11 mouse cellular contexts compared by ENCODE assay signal in genomic region chr13:94135180-94135579, GRCm38 (mm10).
DNase-seq lines count a peak whose midpoint lies in the region; ATAC-seq lines count a peak whose summit lies in the region.
"Had no signal": no experiment of that assay in that cellular context is flagged by ENCODE, and none has a peak within 500 bp of the region (broad histone marks: within the 10 kb centered on the region; RNA-seq: fewer than 3 reads in every experiment).

No protein-coding gene starts in this region.

- H3K4me3 ChIP-seq in kidney, embryonic 16.5 days (ENCODE audit: low read length): no peak overlapping the region
- H3K4me3 ChIP-seq in embryonic facial prominence, embryonic 14.5 days (ENCODE audit: low read depth, low read length): no peak overlapping the region
- no peak overlapping the region for H3K4me3 ChIP-seq in heart, embryonic 13.5 days
- no peak overlapping the region for H3K4me3 ChIP-seq in limb, embryonic 11.5 days (ENCODE audit: low read depth, low read length)

- peaks cover 92% of the 10 kb centered on the region for H3K4me1 ChIP-seq in kidney, embryonic 16.5 days (ENCODE audit: insufficient read depth, low read length)
- H3K4me1 ChIP-seq in embryonic facial prominence, embryonic 14.5 days (ENCODE audit: control insufficient read depth, insufficient read depth, low read length): peaks cover 50% of the 10 kb centered on the region
- H3K4me1 ChIP-seq in heart, embryonic 13.5 days: peaks cover 62% of the 10 kb centered on the region
- peaks cover 36% of the 10 kb centered on the region for H3K4me1 ChIP-seq in limb, embryonic 11.5 days (ENCODE audit: control insufficient read depth, insufficient read depth, low read length)

- DNase-seq in kidney, postnatal 36 days: no peak
- peak; percentile 82 for DNase-seq in embryonic facial prominence, embryonic 14.5 days (ENCODE audit: low spot score)
- DNase-seq in limb, embryonic 11.5 days (ENCODE audit: low spot score): no peak
- no peak for DNase-seq in left cerebral cortex, postnatal 25 days (ENCODE audit: low spot score in 2 of 2)
- no peak for DNase-seq in right cerebral cortex, postnatal 4 days
- DNase-seq: embryo, embryonic 11 days; layer of hippocampus, adult 9-11 months had no signal

- H3K9me3 ChIP-seq in kidney, embryonic 16.5 days (ENCODE audit: low read length): no peaks in the 10 kb centered on the region
- H3K9me3 ChIP-seq in embryonic facial prominence, embryonic 14.5 days (ENCODE audit: control insufficient read depth, low read length): no peaks in the 10 kb centered on the region
- H3K9me3 ChIP-seq in heart, embryonic 13.5 days: no peaks in the 10 kb centered on the region
- no peaks in the 10 kb centered on the region for H3K9me3 ChIP-seq in limb, embryonic 11.5 days (ENCODE audit: control insufficient read depth, low read length)

- ATAC-seq in kidney, embryonic 16.5 days (ENCODE audit: low FRiP score, low TSS enrichment): peak; percentile 69
- peak; percentile 70; the same call in 1 of the 2 replicates for ATAC-seq in embryonic facial prominence, embryonic 14.5 days (ENCODE audit: low read depth)
- no peak for ATAC-seq in heart, embryonic 13.5 days (ENCODE audit: extremely low read depth, insufficient number of reproducible peaks, low FRiP score, low TSS enrichment)
- ATAC-seq in limb, embryonic 11.5 days (ENCODE audit: insufficient number of reproducible peaks, low FRiP score, low TSS enrichment, low read depth): no peak
- no peak for ATAC-seq in megakaryocyte, adult 5-6 weeks (ENCODE audit: poor library complexity, severe bottlenecking)

- no peaks in the 10 kb centered on the region for H3K27me3 ChIP-seq in kidney, embryonic 16.5 days (ENCODE audit: insufficient read depth, low read length)
- H3K27me3 ChIP-seq in embryonic facial prominence, embryonic 14.5 days (replicated peaks; ENCODE audit: control insufficient read depth, insufficient read depth, low read length): no peaks in the 10 kb centered on the region
- H3K27me3 ChIP-seq in heart, embryonic 13.5 days (replicated peaks): no peaks in the 10 kb centered on the region
- no peaks in the 10 kb centered on the region for H3K27me3 ChIP-seq in limb, embryonic 11.5 days (ENCODE audit: control insufficient read depth, insufficient read depth, low read length)

- H3K27ac ChIP-seq in kidney, embryonic 16.5 days (ENCODE audit: low read length): peak overlapping the region; percentile 93
- H3K27ac ChIP-seq in embryonic facial prominence, embryonic 14.5 days (replicated peaks; ENCODE audit: low read depth, low read length): peak overlapping the region; percentile 60
- H3K27ac ChIP-seq in heart, embryonic 13.5 days (replicated peaks): peak overlapping the region; percentile 48; the same call in 1 of the 2 replicates
- 0 out of 2 replicates have a peak overlapping the region, but pooled peaks have one; percentile 30 for H3K27ac ChIP-seq in limb, embryonic 11.5 days (replicated peaks; ENCODE audit: low read depth, low read length)

- 0 out of 2 replicates have a peak overlapping the region, but pooled peaks have one; percentile 31 for H3K9ac ChIP-seq in kidney, embryonic 16.5 days (replicated peaks; ENCODE audit: low read length)
- H3K9ac ChIP-seq in embryonic facial prominence, embryonic 14.5 days (ENCODE audit: low read depth, low read length): no peak overlapping the region
- no peak overlapping the region for H3K9ac ChIP-seq in heart, embryonic 13.5 days
- H3K9ac ChIP-seq in limb, embryonic 11.5 days (ENCODE audit: low read length): no peak overlapping the region; the same call in 1 of the 2 replicates

- intact Hi-C loops in left cerebral cortex, postnatal 25 days (cut with DNase I): loop anchor here (5.0 kb wide), 1 partner anchor 68 kb away; no protein-coding TSS in a partner anchor

- no peaks in the 10 kb centered on the region for H3K36me3 ChIP-seq in kidney, embryonic 16.5 days (ENCODE audit: insufficient read depth, low read length)
- no peaks in the 10 kb centered on the region for H3K36me3 ChIP-seq in embryonic facial prominence, embryonic 14.5 days (ENCODE audit: control insufficient read depth, insufficient read depth, low read length)
- H3K36me3 ChIP-seq in heart, embryonic 13.5 days: no peaks in the 10 kb centered on the region; the same call in 1 of the 2 replicates
- H3K36me3 ChIP-seq in limb, embryonic 11.5 days (ENCODE audit: control insufficient read depth, insufficient read depth, low read length): no peaks in the 10 kb centered on the region

- H3K4me2 ChIP-seq in kidney, embryonic 16.5 days (replicated peaks; ENCODE audit: low read depth, low read length): no peak overlapping the region; the same call in 1 of the 2 replicates
- H3K4me2 ChIP-seq in embryonic facial prominence, embryonic 14.5 days (ENCODE audit: low read depth, low read length): no peak overlapping the region
- H3K4me2 ChIP-seq in heart, embryonic 13.5 days: no peak overlapping the region
- no peak overlapping the region for H3K4me2 ChIP-seq in limb, embryonic 11.5 days (ENCODE audit: low read depth, severe bottlenecking)
- H3K4me2 ChIP-seq: midbrain, embryonic 11.5 days had no signal

- WGBS in kidney, embryonic 16.5 days: 27% methylated on average over 7 of the region's 7 CpGs
- WGBS in embryonic facial prominence, embryonic 14.5 days: 46% methylated on average over 7 of the region's 7 CpGs
- 58% methylated on average over 7 of the region's 7 CpGs for WGBS in heart, embryonic 13.5 days
- WGBS in limb, embryonic 11.5 days: 45% methylated on average over 7 of the region's 7 CpGs

Comparison
In these comparisons a context has a peak if more than half of its experiments do, and no peak if none do; other contexts are left out.
1. ATAC-seq: peak in kidney, embryonic 16.5 days (single experiment) and embryonic facial prominence, embryonic 14.5 days (single experiment); none in heart, embryonic 13.5 days (single experiment), limb, embryonic 11.5 days (single experiment) and megakaryocyte, adult 5-6 weeks (single experiment).
2. H3K27ac ChIP-seq: peak in every context shown above with its lines; median percentile 93 in kidney, embryonic 16.5 days; 60 in embryonic facial prominence, embryonic 14.5 days; 48 in heart, embryonic 13.5 days; 30 in limb, embryonic 11.5 days.